Comparison of ENCODE assay signal across 8 mouse cellular contexts in genomic region chr1:136007211-136008158, GRCm38 (mm10). TPM values are rescaled to one million over a fixed set of nuclear protein-coding genes. Genes with fewer than 3 reads are reported as not detected.
DNase-seq lines count a peak whose midpoint lies in the region; ATAC-seq and TF ChIP-seq lines count a peak whose summit lies in the region.

Gene Tmem9, plus strand, starts transcription at chr1:136008150.

- H3K4me2 ChIP-seq in heart, embryonic 13.5 days = peak within 1 kb of the TSS; percentile 95
- H3K4me2 ChIP-seq in kidney, postnatal 0 days (ENCODE audit: low read length) = peak within 1 kb of the TSS; percentile 87
- H3K4me2 ChIP-seq in liver, embryonic 13.5 days = peak within 1 kb of the TSS; percentile 95
- peak within 1 kb of the TSS; percentile 87 for H3K4me2 ChIP-seq in stomach, postnatal 0 days (replicated peaks; ENCODE audit: low read depth)

- peak; percentile 70 for ATAC-seq in heart, embryonic 13.5 days (ENCODE audit: extremely low read depth, insufficient number of reproducible peaks, low FRiP score, low TSS enrichment)
- peak; percentile 95 for ATAC-seq in kidney, postnatal 0 days (replicated peaks; ENCODE audit: low FRiP score, low read depth)
- ATAC-seq in liver, embryonic 13.5 days (ENCODE audit: low read depth) = peak; percentile 96
- ATAC-seq in stomach, postnatal 0 days (ENCODE audit: low FRiP score, low TSS enrichment) = peak; percentile 93

- no peaks in the 10 kb centered on the region for H3K9me3 ChIP-seq in heart, embryonic 13.5 days
- no peaks in the 10 kb centered on the region for H3K9me3 ChIP-seq in kidney, postnatal 0 days (replicated peaks; ENCODE audit: low read length)
- no peaks in the 10 kb centered on the region; the same call in 1 of the 2 replicates for H3K9me3 ChIP-seq in liver, embryonic 13.5 days (replicated peaks)
- H3K9me3 ChIP-seq in stomach, postnatal 0 days (ENCODE audit: control insufficient read depth, low read length) = no peaks in the 10 kb centered on the region

- peak within 1 kb of the TSS; percentile 29 for H3K4me3 ChIP-seq in C2C12 (ENCODE audit: insufficient read depth, poor library complexity, severe bottlenecking)
- peak within 1 kb of the TSS; percentile 63 for H3K4me3 ChIP-seq in heart, embryonic 13.5 days
- peak within 1 kb of the TSS; percentile 45 for H3K4me3 ChIP-seq in kidney, postnatal 0 days (replicated peaks; ENCODE audit: low read depth, low read length)
- H3K4me3 ChIP-seq in liver, embryonic 13.5 days (replicated peaks) = peak within 1 kb of the TSS; percentile 65
- H3K4me3 ChIP-seq in stomach, postnatal 0 days (ENCODE audit: low read depth, low read length) = peak within 1 kb of the TSS; percentile 47

- no peaks in the 10 kb centered on the region for H3K36me3 ChIP-seq in C2C12 (ENCODE audit: control insufficient read depth, insufficient read depth)
- H3K36me3 ChIP-seq in heart, embryonic 13.5 days = no peaks in the 10 kb centered on the region
- no peaks in the 10 kb centered on the region for H3K36me3 ChIP-seq in kidney, postnatal 0 days (ENCODE audit: insufficient read depth, low read length)
- no peaks in the 10 kb centered on the region for H3K36me3 ChIP-seq in liver, embryonic 13.5 days
- no peaks in the 10 kb centered on the region for H3K36me3 ChIP-seq in stomach, postnatal 0 days (ENCODE audit: control insufficient read depth, insufficient read depth, low read length)

- H3K4me1 ChIP-seq in heart, embryonic 13.5 days = peaks cover 23% of the 10 kb centered on the region
- H3K4me1 ChIP-seq in kidney, postnatal 0 days (replicated peaks; ENCODE audit: insufficient read depth, low read length) = no peaks in the 10 kb centered on the region; the same call in 1 of the 2 replicates
- H3K4me1 ChIP-seq in liver, embryonic 13.5 days (replicated peaks) = peaks cover 48% of the 10 kb centered on the region
- no peaks in the 10 kb centered on the region for H3K4me1 ChIP-seq in stomach, postnatal 0 days (replicated peaks; ENCODE audit: control insufficient read depth, insufficient read depth)

- peak within 1 kb of the TSS; percentile 65 for H3ac ChIP-seq in C2C12 (ENCODE audit: control insufficient read depth, insufficient read length, low read depth)

- no peak for TF ChIP-seq CTCF in C2C12 (IDR thresholded peaks at IDR 0.05; ENCODE audit: control insufficient read depth, insufficient read depth, insufficient read length)
- TF ChIP-seq CTCF in kidney, postnatal 0 days (IDR thresholded peaks at IDR 0.05; ENCODE audit: low read depth) = peak; percentile 27; the same call in 1 of the 2 replicates
- TF ChIP-seq CTCF in stomach, postnatal 0 days (IDR thresholded peaks at IDR 0.05; ENCODE audit: low read depth) = no peak

- DNase-seq in adrenal gland, postnatal 25 days = peak; percentile 80
- peak; percentile 75 for DNase-seq in fibroblast of lung, adult 2 months (ENCODE audit: low read depth)
- DNase-seq in kidney, postnatal 0 days (ENCODE audit: low spot score) = peak; percentile 93
- DNase-seq in liver, embryonic 13.5 days = peak; percentile 89
- DNase-seq in natural killer cell, adult 2 months (ENCODE audit: low spot score in 2 of 2) = peak; percentile 4 to 24
- DNase-seq in stomach, postnatal 0 days (ENCODE audit: low spot score) = peak; percentile 84

- no peaks in the 10 kb centered on the region for H3K27me3 ChIP-seq in C2C12 (ENCODE audit: control insufficient read depth, insufficient read depth, insufficient read length)
- peaks cover 10% of the 10 kb centered on the region; the same call in 1 of the 2 replicates for H3K27me3 ChIP-seq in heart, embryonic 13.5 days (replicated peaks)
- no peaks in the 10 kb centered on the region for H3K27me3 ChIP-seq in kidney, postnatal 0 days (ENCODE audit: insufficient read depth, low read length)
- H3K27me3 ChIP-seq in liver, embryonic 13.5 days = peaks cover 25% of the 10 kb centered on the region
- no peaks in the 10 kb centered on the region for H3K27me3 ChIP-seq in stomach, postnatal 0 days (ENCODE audit: control insufficient read depth, insufficient read depth, low read length)

- H3K79me2 ChIP-seq in C2C12 (ENCODE audit: control insufficient read depth, insufficient read depth) = no peaks in the 10 kb centered on the region

- 2% methylated on average over 37 of the region's 37 CpGs for WGBS in heart, embryonic 13.5 days
- 3% methylated on average over 37 of the region's 37 CpGs for WGBS in kidney, postnatal 0 days
- WGBS in liver, embryonic 13.5 days (ENCODE audit: insufficient replicate concordance) = 4% methylated on average over 37 of the region's 37 CpGs
- WGBS in stomach, postnatal 0 days = 4% methylated on average over 37 of the region's 37 CpGs

- H3K27ac ChIP-seq in heart, embryonic 13.5 days (replicated peaks) = no peak within 1 kb of the TSS
- H3K27ac ChIP-seq in kidney, postnatal 0 days = no peak within 1 kb of the TSS
- peak within 1 kb of the TSS; percentile 71 for H3K27ac ChIP-seq in liver, embryonic 13.5 days
- H3K27ac ChIP-seq in stomach, postnatal 0 days (replicated peaks) = no peak within 1 kb of the TSS

- H3K79me3 ChIP-seq in C2C12 (ENCODE audit: low read depth) = no peaks in the 10 kb centered on the region

- peak within 1 kb of the TSS; percentile 81 for H3K9ac ChIP-seq in heart, embryonic 13.5 days
- H3K9ac ChIP-seq in kidney, postnatal 0 days (ENCODE audit: low read depth, low read length) = peak within 1 kb of the TSS; percentile 56
- peak within 1 kb of the TSS; percentile 78 for H3K9ac ChIP-seq in liver, embryonic 13.5 days
- H3K9ac ChIP-seq in stomach, postnatal 0 days (ENCODE audit: low read length) = peak within 1 kb of the TSS; percentile 41; the same call in 1 of the 2 replicates

- no peak for TF ChIP-seq EP300 in stomach, postnatal 0 days (optimal IDR thresholded peaks at IDR 0.05)

TF ChIP-seq in C2C12, 6 proteins besides CTCF, POLR2A, EP300 and RAD21:
- TF ChIP-seq CEBPB (IDR thresholded peaks at IDR 0.05; ENCODE audit: low read depth) (no peak), FOSL1 (IDR thresholded peaks at IDR 0.05; ENCODE audit: insufficient read depth, low read length, poor library complexity, severe bottlenecking) (no peak), MAX (IDR thresholded peaks at IDR 0.05) (no peak), MYOD1 (IDR thresholded peaks at IDR 0.05; ENCODE audit: control insufficient read depth, insufficient read length, low read depth) (no peak), USF1 (IDR thresholded peaks at IDR 0.05; ENCODE audit: low read depth) (no peak), MYOG (IDR thresholded peaks at IDR 0.05; ENCODE audit: control insufficient read depth, extremely low read depth, insufficient read length) (no peak)

RNA-seq across cellular contexts. Expression of gene Tmem9, which starts in this region (rescaled TPM):
- 60.3 TPM for polyA plus RNA-seq in C2C12 (2012; fragmentation: generic; extraction: Trizol)
- 33.5 and 41.0 TPM in 2 replicates for total RNA-seq in adrenal gland, postnatal 25 days (2021)
- 123 and 138 TPM in 2 replicates for polyA plus RNA-seq in heart, embryonic 13.5 days (2015; fragmentation: Nextera tagmentation; extraction: Ambion mirVana)
- polyA plus RNA-seq in kidney, postnatal 0 days (2015; fragmentation: Nextera tagmentation; extraction: Ambion mirVana) = 223 and 242 TPM in 2 replicates
- polyA plus RNA-seq in liver, embryonic 13.5 days (2015; fragmentation: Nextera tagmentation; extraction: Ambion mirVana) = 90.9 and 95.3 TPM in 2 replicates
- 65.9 and 66.1 TPM in 2 replicates for polyA plus RNA-seq in stomach, postnatal 0 days (2015; fragmentation: Nextera tagmentation; extraction: Ambion mirVana)

Comparison
In these comparisons a context has a peak if more than half of its experiments do, and no peak if none do; other contexts are left out.
1. DNase-seq: peak in every context shown above with its lines; median percentile 93 in kidney, postnatal 0 days; 89 in liver, embryonic 13.5 days; 84 in stomach, postnatal 0 days; 80 in adrenal gland, postnatal 25 days; 75 in fibroblast of lung, adult 2 months; 14 in natural killer cell, adult 2 months.